34 mouse cellular contexts compared by ENCODE assay signal in the genomic region with DNA sequence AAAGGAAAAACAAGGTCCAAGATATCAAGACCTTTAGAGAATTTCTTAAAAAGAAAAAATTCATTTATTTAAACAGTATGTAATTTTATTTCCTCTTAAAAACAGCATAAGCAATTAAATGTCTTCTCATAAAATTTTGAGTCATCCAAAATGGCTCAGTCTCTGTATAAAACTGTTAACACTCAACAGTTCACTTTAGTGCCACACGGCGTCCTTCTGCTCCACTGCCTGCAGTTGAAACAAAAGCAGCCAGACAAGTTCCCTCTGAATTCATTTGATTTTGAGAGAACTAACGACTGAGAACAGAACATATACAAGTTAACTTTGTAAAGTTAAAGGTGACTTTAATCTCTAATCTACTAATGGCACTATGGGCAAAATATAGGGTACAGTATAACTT. TPM values are rescaled to one million over a fixed set of nuclear protein-coding genes. Genes with fewer than 3 reads are reported as not detected.
A peak's percentile ranks its signal among the peaks of the same experiment; 100 is the strongest.
DNase-seq lines count a peak whose midpoint lies in the region; ATAC-seq and TF ChIP-seq lines count a peak whose summit lies in the region.
"Had no signal": no experiment of that assay in that cellular context is flagged by ENCODE, and none has a peak within 500 bp of the region (broad histone marks: within the 10 kb centered on the region; RNA-seq: fewer than 3 reads in every experiment).

No protein-coding gene starts in this region.

- no peaks in the 10 kb centered on the region for H3K4me1 ChIP-seq in heart, postnatal 0 days (ENCODE audit: control insufficient read depth, insufficient read depth)
- H3K4me1 ChIP-seq in heart, embryonic 11.5 days (ENCODE audit: control insufficient read depth, insufficient read depth, low read length): no peaks in the 10 kb centered on the region
- no peaks in the 10 kb centered on the region for H3K4me1 ChIP-seq in midbrain, postnatal 0 days (ENCODE audit: insufficient read depth, low read length)
- H3K4me1 ChIP-seq in midbrain, embryonic 14.5 days (ENCODE audit: control insufficient read depth, insufficient read depth, low read length): no peaks in the 10 kb centered on the region
- H3K4me1 ChIP-seq in stomach, postnatal 0 days (replicated peaks; ENCODE audit: control insufficient read depth, insufficient read depth): no peaks in the 10 kb centered on the region
- H3K4me1 ChIP-seq: embryonic facial prominence, embryonic 10.5 days; embryonic facial prominence, embryonic 13.5 days; forebrain, embryonic 12.5 days; heart, embryonic 12.5 days; heart, embryonic 15.5 days; hindbrain, embryonic 12.5 days; hindbrain, embryonic 15.5 days; intestine, embryonic 15.5 days had no signal

- no peak for ATAC-seq in heart, postnatal 0 days (ENCODE audit: insufficient read depth, low read depth)
- no peak for ATAC-seq in heart, embryonic 11.5 days (replicated peaks; ENCODE audit: insufficient number of reproducible peaks, low FRiP score, low TSS enrichment)
- no peak for ATAC-seq in midbrain, postnatal 0 days (ENCODE audit: low FRiP score)
- ATAC-seq in midbrain, embryonic 14.5 days (ENCODE audit: low FRiP score, low TSS enrichment): no peak
- ATAC-seq in stomach, postnatal 0 days (ENCODE audit: low FRiP score, low TSS enrichment): no peak
- ATAC-seq: forebrain, embryonic 16.5 days; intestine, embryonic 15.5 days; Patski had no signal

- H3K4me2 ChIP-seq in heart, postnatal 0 days (ENCODE audit: low read depth, low read length): no peak overlapping the region
- no peak overlapping the region for H3K4me2 ChIP-seq in heart, embryonic 11.5 days
- H3K4me2 ChIP-seq in midbrain, postnatal 0 days (ENCODE audit: low read depth, low read length, poor library complexity, severe bottlenecking): no peak overlapping the region
- H3K4me2 ChIP-seq in midbrain, embryonic 14.5 days (ENCODE audit: low read length): no peak overlapping the region
- H3K4me2 ChIP-seq in stomach, postnatal 0 days (replicated peaks; ENCODE audit: low read depth): no peak overlapping the region
- H3K4me2 ChIP-seq: embryonic facial prominence, embryonic 13.5 days; forebrain, embryonic 12.5 days; heart, embryonic 12.5 days; heart, embryonic 15.5 days; hindbrain, embryonic 12.5 days; hindbrain, embryonic 15.5 days; intestine, embryonic 15.5 days had no signal

- H3K27ac ChIP-seq in heart, postnatal 0 days (ENCODE audit: low read depth): no peak overlapping the region
- no peak overlapping the region for H3K27ac ChIP-seq in heart, embryonic 11.5 days (ENCODE audit: low read depth, low read length)
- H3K27ac ChIP-seq in layer of hippocampus, adult 2 months: no peak overlapping the region
- H3K27ac ChIP-seq in midbrain, postnatal 0 days (ENCODE audit: low read depth, low read length): no peak overlapping the region
- no peak overlapping the region for H3K27ac ChIP-seq in midbrain, embryonic 14.5 days (replicated peaks; ENCODE audit: low read depth, low read length)
- H3K27ac ChIP-seq in stomach, postnatal 0 days (replicated peaks): no peak overlapping the region
- H3K27ac ChIP-seq: embryonic facial prominence, embryonic 10.5 days; embryonic facial prominence, embryonic 13.5 days; forebrain, embryonic 12.5 days; gastrocnemius, adult 2 months; heart, embryonic 15.5 days; hindbrain, embryonic 12.5 days; hindbrain, embryonic 15.5 days; intestine, embryonic 15.5 days had no signal

- no peaks in the 10 kb centered on the region for H3K9me3 ChIP-seq in heart, postnatal 0 days (replicated peaks; ENCODE audit: control insufficient read depth, low read length)
- H3K9me3 ChIP-seq in heart, embryonic 11.5 days (replicated peaks; ENCODE audit: control insufficient read depth, low read length): no peaks in the 10 kb centered on the region
- no peaks in the 10 kb centered on the region for H3K9me3 ChIP-seq in midbrain, postnatal 0 days (ENCODE audit: low read length)
- no peaks in the 10 kb centered on the region for H3K9me3 ChIP-seq in midbrain, embryonic 14.5 days (ENCODE audit: control insufficient read depth, low read length)
- H3K9me3 ChIP-seq in stomach, postnatal 0 days (ENCODE audit: control insufficient read depth, low read length): no peaks in the 10 kb centered on the region
- H3K9me3 ChIP-seq: embryonic facial prominence, embryonic 10.5 days; embryonic facial prominence, embryonic 13.5 days; forebrain, embryonic 12.5 days; G1E; heart, embryonic 12.5 days; heart, embryonic 15.5 days; hindbrain, embryonic 12.5 days; hindbrain, embryonic 15.5 days; intestine, embryonic 15.5 days had no signal

- H3K27me3 ChIP-seq in heart, postnatal 0 days (ENCODE audit: control insufficient read depth, insufficient read depth, low read length): no peaks in the 10 kb centered on the region
- H3K27me3 ChIP-seq in heart, embryonic 11.5 days (ENCODE audit: control insufficient read depth, insufficient read depth, low read length): no peaks in the 10 kb centered on the region
- H3K27me3 ChIP-seq in midbrain, postnatal 0 days (ENCODE audit: insufficient read depth, low read length): no peaks in the 10 kb centered on the region
- H3K27me3 ChIP-seq in midbrain, embryonic 14.5 days (ENCODE audit: control insufficient read depth, insufficient read depth, low read length): no peaks in the 10 kb centered on the region
- no peaks in the 10 kb centered on the region for H3K27me3 ChIP-seq in stomach, postnatal 0 days (ENCODE audit: control insufficient read depth, insufficient read depth, low read length)
- H3K27me3 ChIP-seq: CH12.LX; embryonic facial prominence, embryonic 13.5 days; forebrain, embryonic 12.5 days; heart, embryonic 12.5 days; heart, embryonic 15.5 days; hindbrain, embryonic 12.5 days; hindbrain, embryonic 15.5 days; intestine, embryonic 15.5 days; Patski had no signal

- H3K36me3 ChIP-seq in heart, postnatal 0 days (replicated peaks; ENCODE audit: control insufficient read depth, insufficient read depth, low read length): peaks cover 66% of the 10 kb centered on the region
- H3K36me3 ChIP-seq in heart, embryonic 11.5 days (ENCODE audit: control insufficient read depth, insufficient read depth, low read length): peaks cover 23% of the 10 kb centered on the region
- H3K36me3 ChIP-seq in midbrain, postnatal 0 days (ENCODE audit: insufficient read depth, low read length): peaks cover 13% of the 10 kb centered on the region
- peaks cover 64% of the 10 kb centered on the region for H3K36me3 ChIP-seq in midbrain, embryonic 14.5 days (ENCODE audit: control insufficient read depth, insufficient read depth, low read length)
- peaks cover 17% of the 10 kb centered on the region for H3K36me3 ChIP-seq in stomach, postnatal 0 days (ENCODE audit: control insufficient read depth, insufficient read depth, low read length)

- no peak for TF ChIP-seq EP300 in heart, postnatal 0 days (IDR thresholded peaks at IDR 0.05; ENCODE audit: low read depth)
- no peak for TF ChIP-seq EP300 in stomach, postnatal 0 days (optimal IDR thresholded peaks at IDR 0.05)

- DNase-seq in heart, postnatal 0 days (ENCODE audit: low spot score): no peak
- DNase-seq in layer of hippocampus, adult 2 months (ENCODE audit: low spot score in 2 of 2): peak in 1 of 2 experiments; percentile 41
- DNase-seq in layer of hippocampus, postnatal 14 days (ENCODE audit: low spot score in 2 of 2): no peak
- DNase-seq in midbrain, postnatal 0 days (ENCODE audit: low spot score): no peak
- DNase-seq in midbrain, embryonic 14.5 days: no peak
- DNase-seq in stomach, postnatal 0 days (ENCODE audit: low spot score): no peak
- no peak for DNase-seq in urinary bladder, adult 18-20 months (ENCODE audit: low spot score in 2 of 2)
- DNase-seq: adrenal gland, adult 8-10 months; adrenal gland, postnatal 25 days; B cell, adult 2 months; cerebellum, adult 11 months; cerebellum, adult 2 months; cerebellum, adult 9-11 months; cerebellum, postnatal 25 days; embryo, embryonic 11 days; gastrocnemius, adult 2 months; gastrocnemius, postnatal 14 days; heart, postnatal 14 days; heart, postnatal 4 days had no signal

- H3K9ac ChIP-seq in heart, postnatal 0 days (replicated peaks; ENCODE audit: low read depth, low read length): no peak overlapping the region
- H3K9ac ChIP-seq in heart, embryonic 11.5 days (ENCODE audit: low read depth, low read length): no peak overlapping the region
- H3K9ac ChIP-seq in midbrain, postnatal 0 days (replicated peaks; ENCODE audit: low read length, poor library complexity, severe bottlenecking): no peak overlapping the region
- no peak overlapping the region for H3K9ac ChIP-seq in midbrain, embryonic 14.5 days (replicated peaks; ENCODE audit: low read length)
- H3K9ac ChIP-seq in stomach, postnatal 0 days (ENCODE audit: low read length): no peak overlapping the region
- H3K9ac ChIP-seq: embryonic facial prominence, embryonic 13.5 days; forebrain, embryonic 12.5 days; heart, embryonic 12.5 days; heart, embryonic 15.5 days; hindbrain, embryonic 12.5 days; hindbrain, embryonic 15.5 days; intestine, embryonic 15.5 days had no signal

- WGBS in heart, postnatal 0 days: 75% methylated on average over 3 of the region's 3 CpGs
- 81% methylated on average over 3 of the region's 3 CpGs for WGBS in heart, embryonic 11.5 days (ENCODE audit: insufficient replicate concordance)
- 79% methylated on average over 3 of the region's 3 CpGs for WGBS in midbrain, postnatal 0 days
- WGBS in midbrain, embryonic 14.5 days: 84% methylated on average over 3 of the region's 3 CpGs
- WGBS in stomach, postnatal 0 days: 71% methylated on average over 3 of the region's 3 CpGs

- TF ChIP-seq CTCF in heart, postnatal 0 days (IDR thresholded peaks at IDR 0.05; ENCODE audit: low read depth): peak; percentile 15; the same call in 1 of the 2 replicates
- peak; percentile 71 for TF ChIP-seq CTCF in layer of hippocampus, adult 2 months (conservative IDR thresholded peaks at IDR 0.05)
- TF ChIP-seq CTCF in midbrain, postnatal 0 days (IDR thresholded peaks at IDR 0.05): peak; percentile 27; the same call in 1 of the 2 replicates
- TF ChIP-seq CTCF in stomach, postnatal 0 days (IDR thresholded peaks at IDR 0.05; ENCODE audit: low read depth): peak; percentile 29

- H3K4me3 ChIP-seq in heart, postnatal 0 days (ENCODE audit: low read depth, low read length): no peak overlapping the region
- no peak overlapping the region for H3K4me3 ChIP-seq in heart, embryonic 11.5 days (ENCODE audit: low read depth, low read length)
- no peak overlapping the region for H3K4me3 ChIP-seq in layer of hippocampus, adult 2 months
- no peak overlapping the region for H3K4me3 ChIP-seq in midbrain, postnatal 0 days (ENCODE audit: low read depth, low read length)
- no peak overlapping the region for H3K4me3 ChIP-seq in midbrain, embryonic 14.5 days (replicated peaks; ENCODE audit: low read depth, low read length)
- no peak overlapping the region for H3K4me3 ChIP-seq in stomach, postnatal 0 days (ENCODE audit: low read depth, low read length)
- H3K4me3 ChIP-seq: embryonic facial prominence, embryonic 10.5 days; embryonic facial prominence, embryonic 13.5 days; erythroblast, embryonic 14.5 days; forebrain, embryonic 12.5 days; gastrocnemius, adult 2 months; heart, embryonic 12.5 days; heart, embryonic 15.5 days; hindbrain, embryonic 12.5 days; hindbrain, embryonic 15.5 days; intestine, embryonic 15.5 days had no signal

RNA-seq across cellular contexts. Expression of gene Scgb3a1, which starts 10.0 kb away (rescaled TPM):
- 2.0 and 82.4 TPM in 2 replicates for total RNA-seq in heart, postnatal 0 days (2014; rRNA removed; ENCODE audit: low replicate concordance)
- polyA plus RNA-seq in heart, postnatal 0 days (2015; fragmentation: Nextera tagmentation; extraction: Ambion mirVana): 2.0 and 301 TPM in 2 replicates
- 0.86 and 1.1 TPM in 2 replicates for polyA plus RNA-seq in heart, embryonic 11.5 days (2014; fragmentation: Nextera tagmentation; extraction: Ambion mirVana)
- total RNA-seq in layer of hippocampus, adult 2 months (2021): not detected
- not detected for total RNA-seq in layer of hippocampus, postnatal 14 days (2021)
- not detected in 2 replicates for total RNA-seq in midbrain, postnatal 0 days (2014; rRNA removed)
- polyA plus RNA-seq in midbrain, postnatal 0 days (2015; fragmentation: Nextera tagmentation; extraction: Ambion mirVana): 0.59 TPM in 1 of 2 replicates, not detected in the other
- polyA plus RNA-seq in midbrain, embryonic 14.5 days (2014; fragmentation: Nextera tagmentation; extraction: Ambion mirVana): not detected in 2 replicates
- polyA plus RNA-seq in stomach, postnatal 0 days (2015; fragmentation: Nextera tagmentation; extraction: Ambion mirVana): 3.6 and 3.9 TPM in 2 replicates
- total RNA-seq: adrenal gland, adult 8-10 months; adrenal gland, postnatal 25 days; CH12.LX; G1E; gastrocnemius, adult 2 months; gastrocnemius, postnatal 14 days; heart, postnatal 4 days had no signal
- polyA plus RNA-seq: cerebellum, adult 2 months; cortical plate, adult 2 months; embryonic facial prominence, embryonic 10.5 days; embryonic facial prominence, embryonic 13.5 days; erythroblast, embryonic 14.5 days; forebrain, embryonic 12.5 days; forebrain, embryonic 16.5 days; G1E; hindbrain, embryonic 12.5 days; intestine, embryonic 15.5 days; Patski had no signal

RNA-seq across cellular contexts. Expression of gene Cnot6, which starts 39.1 kb away (rescaled TPM):
- 21.4 and 36.6 TPM in 2 replicates for total RNA-seq in heart, postnatal 0 days (2014; rRNA removed; ENCODE audit: low replicate concordance)
- 19.6 and 19.8 TPM in 2 replicates for polyA plus RNA-seq in heart, postnatal 0 days (2015; fragmentation: Nextera tagmentation; extraction: Ambion mirVana)
- polyA plus RNA-seq in heart, embryonic 11.5 days (2014; fragmentation: Nextera tagmentation; extraction: Ambion mirVana): 35.5 and 38.7 TPM in 2 replicates
- total RNA-seq in layer of hippocampus, adult 2 months (2021): 10 to 100 TPM; 43.6 to 46.4 TPM
- 10 to 100 TPM; 47.6 to 49.8 TPM for total RNA-seq in layer of hippocampus, postnatal 14 days (2021)
- 28.9 and 53.1 TPM in 2 replicates for total RNA-seq in midbrain, postnatal 0 days (2014; rRNA removed)
- 21.7 and 26.9 TPM in 2 replicates for polyA plus RNA-seq in midbrain, postnatal 0 days (2015; fragmentation: Nextera tagmentation; extraction: Ambion mirVana)
- polyA plus RNA-seq in midbrain, embryonic 14.5 days (2014; fragmentation: Nextera tagmentation; extraction: Ambion mirVana): 55.9 and 57.6 TPM in 2 replicates
- 29.1 and 29.6 TPM in 2 replicates for polyA plus RNA-seq in stomach, postnatal 0 days (2015; fragmentation: Nextera tagmentation; extraction: Ambion mirVana)

Comparison
In these comparisons a context has a peak if more than half of its experiments do, and no peak if none do; other contexts are left out.
1. CTCF ChIP-seq: peak in every context shown above with its lines; median percentile 71 in layer of hippocampus, adult 2 months; 29 in stomach, postnatal 0 days; 27 in midbrain, postnatal 0 days; 15 in heart, postnatal 0 days.